Mouse (Mus musculus): ENCODE results near the gene Serac1.

The Serac1 gene

GRCm38 (mm10) chr17:6005638-6006471 lies 73.7 kb downstream of the Serac1 start:
- peak; percentile 69 for ATAC-seq (ENCODE audit: low TSS enrichment)

GRCm38 (mm10) chr17:6005246-6005637 lies 74.3 kb downstream of the Serac1 start:
- peak; percentile 22 for ATAC-seq (ENCODE audit: low TSS enrichment)

GRCm38 (mm10) chr17:6003661-6004060 lies 75.9 kb downstream of the Serac1 start:
- ATAC-seq (ENCODE audit: low TSS enrichment) = no peak

GRCm38 (mm10) chr17:6002563-6002962 lies 77.0 kb downstream of the Serac1 start:
- ATAC-seq (ENCODE audit: low TSS enrichment) = no peak

GRCm38 (mm10) chr17:6001836-6002235 lies 77.7 kb downstream of the Serac1 start:
- ATAC-seq (ENCODE audit: low TSS enrichment) = no peak

- no peak for ATAC-seq (ENCODE audit: low TSS enrichment)
Observed at GRCm38 (mm10) chr17:6001389-6001788, 78.2 kb downstream of the Serac1 start.

- no peak for ATAC-seq (ENCODE audit: low TSS enrichment)
Observed at GRCm38 (mm10) chr17:6000864-6001319, 78.6 kb downstream of the Serac1 start.

- no peak for ATAC-seq (ENCODE audit: low TSS enrichment)
Observed at GRCm38 (mm10) chr17:5999039-5999543, 80.5 kb downstream of the Serac1 start.

GRCm38 (mm10) chr17:5998235-5998500 lies 81.4 kb downstream of the Serac1 start:
- no peak for ATAC-seq (ENCODE audit: low TSS enrichment)

- no peak for ATAC-seq (ENCODE audit: low TSS enrichment)
Observed at GRCm38 (mm10) chr17:5997380-5998234, 81.9 kb downstream of the Serac1 start.

GRCm38 (mm10) chr17:5996589-5996988 lies 83.0 kb downstream of the Serac1 start:
- no peak for ATAC-seq (ENCODE audit: low TSS enrichment)

GRCm38 (mm10) chr17:5994606-5995005 lies 84.9 kb downstream of the Serac1 start:
- ATAC-seq (ENCODE audit: low TSS enrichment) = peak; percentile 88

GRCm38 (mm10) chr17:5993581-5994260 lies 85.8 kb downstream of the Serac1 start:
- no peak for ATAC-seq (ENCODE audit: low TSS enrichment)

GRCm38 (mm10) chr17:5992866-5993580 lies 86.5 kb downstream of the Serac1 start:
- no peak for ATAC-seq (ENCODE audit: low TSS enrichment)

Data from frontal cortex, adult (tissue).